Mouse (Mus musculus) kidney, postnatal 0 days (tissue): ENCODE results near the gene Skil. TPM values are rescaled to one million over a fixed set of nuclear protein-coding genes. Genes with fewer than 3 reads are reported as not detected.

ENCODE experiments used
- ATAC-seq: fragments of 200-750 bp; cut with Nextera tagmentation; replicated peaks from 2 replicates; pipeline ENCODE4 v1.8.0; 2017; ENCODE audit warnings: low read depth, moderate number of reproducible peaks, moderate TSS enrichment, moderate library complexity; ENCODE audit not compliant: low FRiP score
- DNase-seq: peaks from one replicate; pipeline ENCODE4 v3.0.0-alpha.2; 2016; ENCODE audit warnings: low spot score
- H3K27ac ChIP-seq: fragments of 300-500 bp; sonication (generic); 2 replicates; pipeline ENCODE4 v1.5.1; 2014; ENCODE audit warnings: mild to moderate bottlenecking
- H3K27me3 ChIP-seq: fragments of 300-500 bp; sonication (generic); 2 replicates; pipeline ENCODE4 v1.6.1; 2014; ENCODE audit warnings: low read length, mixed read lengths; ENCODE audit not compliant: insufficient read depth
- H3K36me3 ChIP-seq: fragments of 300-500 bp; sonication (generic); 2 replicates; pipeline ENCODE4 v1.6.1; 2014; ENCODE audit warnings: low read length, mixed read lengths; ENCODE audit not compliant: insufficient read depth
- H3K4me1 ChIP-seq: fragments of 300-500 bp; sonication (generic); replicated peaks from 2 replicates; pipeline ENCODE4 v1.6.1; 2014; ENCODE audit warnings: antibody characterized with exemption, low read length, mixed read lengths; ENCODE audit not compliant: insufficient read depth
- H3K4me2 ChIP-seq: fragments of 300-500 bp; sonication (generic); 2 replicates; pipeline ENCODE4 v1.6.1; 2014; ENCODE audit warnings: mild to moderate bottlenecking, low read length, moderate library complexity, mixed read lengths
- H3K4me3 ChIP-seq: fragments of 300-500 bp; sonication (generic); replicated peaks from 2 replicates; pipeline ENCODE4 v1.5.1; 2014; ENCODE audit warnings: low read depth, low read length
- H3K9ac ChIP-seq: fragments of 300-500 bp; sonication (generic); 2 replicates; pipeline ENCODE4 v1.6.1; 2014; ENCODE audit warnings: low read depth, low read length
- H3K9me3 ChIP-seq: fragments of 300-500 bp; sonication (generic); replicated peaks from 2 replicates; pipeline ENCODE4 v1.6.1; 2016; ENCODE audit warnings: low read length, inconsistent platforms, mixed read lengths
- CTCF ChIP-seq: IDR thresholded peaks from 2 replicates; pipeline ENCODE4 v1.5.1; 2016; ENCODE audit warnings: antibody characterized with exemption, low read depth, mild to moderate bottlenecking, moderate library complexity
- WGBS: fragments of 180-500 bp; shearing (Covaris S2); extraction: QIAGEN DNeasy Blood & Tissue Kit; methylation state at CpG from one replicate; pipeline ENCODE4 v1.1.7; 2014; 5-methylcytosine and 5-hydroxymethylcytosine counted together
- polyA plus RNA-seq: library from polyadenylated mRNA; unstranded; fragments of >200 nt; fragmentation: Nextera tagmentation; extraction: Ambion mirVana; gene quantifications from 2 replicates; pipeline ENCODE4 v1.2.1, GENCODE M21; 2015

Skil gene
- polyA plus RNA-seq, 1 experiment from 2014 or later, result 20.7 TPM

GRCm38 (mm10) chr3:31062325-31062724 is 32.5 kb upstream of the Skil start:
- no peak overlapping the region for H3K9ac ChIP-seq
- no peaks in the 10 kb centered on the region for H3K4me1 ChIP-seq
- no peak overlapping the region for H3K4me3 ChIP-seq
- no peaks in the 10 kb centered on the region for H3K36me3 ChIP-seq
- H3K9me3 ChIP-seq, result no peaks in the 10 kb centered on the region
- H3K27ac ChIP-seq, result no peak overlapping the region
- 75% methylated on average over 7 of the region's 7 CpGs for WGBS
- no peaks in the 10 kb centered on the region for H3K27me3 ChIP-seq
- DNase-seq (no peak), ATAC-seq (no peak)
- no peak overlapping the region for H3K4me2 ChIP-seq
- no peak for TF ChIP-seq CTCF

GRCm38 (mm10) chr3:31068482-31068881 is 26.4 kb upstream of the Skil start:
- Histone ChIP-seq H3K27me3 (no peaks in the 10 kb centered on the region), H3K4me3 (no peak overlapping the region), H3K4me1 (no peaks in the 10 kb centered on the region), H3K36me3 (no peaks in the 10 kb centered on the region), H3K9ac (no peak overlapping the region), H3K27ac (no peak overlapping the region), H3K4me2 (no peak overlapping the region), H3K9me3 (no peaks in the 10 kb centered on the region)
- no peak for ATAC-seq
- no peak for DNase-seq
- 78% methylated on average over 7 of the region's 7 CpGs for WGBS
- TF ChIP-seq CTCF, result no peak

- Histone ChIP-seq H3K4me1 (no peaks in the 10 kb centered on the region), H3K27ac (no peak overlapping the region), H3K4me2 (no peak overlapping the region), H3K27me3 (no peaks in the 10 kb centered on the region), H3K4me3 (no peak overlapping the region), H3K9me3 (no peaks in the 10 kb centered on the region), H3K36me3 (no peaks in the 10 kb centered on the region), H3K9ac (no peak overlapping the region)
- no peak for TF ChIP-seq CTCF
- DNase-seq (no peak), ATAC-seq (no peak)
- WGBS, result 88% methylated on average over 14 of the region's 14 CpGs
Observed at GRCm38 (mm10) chr3:31071804-31072203, 23.1 kb upstream of the Skil start.

- H3K9me3 ChIP-seq, result no peaks in the 10 kb centered on the region
- ATAC-seq (no peak), DNase-seq (no peak)
- TF ChIP-seq CTCF, result peak; percentile 19; the same call in 1 of the 2 replicates
- H3K4me3 ChIP-seq, result no peak overlapping the region
- 0 out of 2 replicates have a peak, but pooled peaks cover 2% of the 10 kb centered on the region for H3K4me1 ChIP-seq
- H3K27me3 ChIP-seq, result no peaks in the 10 kb centered on the region
- no peak overlapping the region for H3K4me2 ChIP-seq
- no peak overlapping the region for H3K27ac ChIP-seq
- no peaks in the 10 kb centered on the region for H3K36me3 ChIP-seq
- 40% methylated on average over 11 of the region's 11 CpGs for WGBS
- no peak overlapping the region for H3K9ac ChIP-seq
Observed at GRCm38 (mm10) chr3:31075808-31076207, 19.1 kb upstream of the Skil start.

- Histone ChIP-seq H3K4me2 (no peak overlapping the region), H3K4me1 (0 out of 2 replicates have a peak, but pooled peaks cover 2% of the 10 kb centered on the region), H3K9ac (no peak overlapping the region), H3K27ac (peak overlapping the region; percentile 72), H3K9me3 (no peaks in the 10 kb centered on the region), H3K27me3 (no peaks in the 10 kb centered on the region), H3K36me3 (no peaks in the 10 kb centered on the region), H3K4me3 (no peak overlapping the region)
- DNase-seq (no peak), ATAC-seq (no peak)
- no peak for TF ChIP-seq CTCF
- 80% methylated on average over 6 of the region's 6 CpGs for whole genome bisulfite sequencing
Observed at GRCm38 (mm10) chr3:31077068-31077703, 17.7 kb upstream of the Skil start.

- ATAC-seq (no peak), DNase-seq (no peak)
- Histone ChIP-seq H3K36me3 (no peaks in the 10 kb centered on the region), H3K9me3 (no peaks in the 10 kb centered on the region), H3K4me2 (no peak overlapping the region), H3K4me1 (peaks cover 12% of the 10 kb centered on the region; the same call in 1 of the 2 replicates), H3K4me3 (no peak overlapping the region), H3K27me3 (no peaks in the 10 kb centered on the region), H3K9ac (no peak overlapping the region), H3K27ac (no peak overlapping the region)
- TF ChIP-seq CTCF, result no peak
- 51% methylated on average over 10 of the region's 10 CpGs for WGBS
Observed at GRCm38 (mm10) chr3:31079450-31079849, 15.4 kb upstream of the Skil start.
